Mouse (Mus musculus) layer of hippocampus, adult 8-10 months (tissue): ENCODE results near the gene Vwa8. TPM values are rescaled to one million over a fixed set of nuclear protein-coding genes. Genes with fewer than 3 reads are reported as not detected.
A peak's percentile ranks its signal among the peaks of the same experiment; 100 is the strongest.

Experiments
- DNase-seq, 2 experiments: peaks; one replicate each; pipeline ENCODE4 v3.0.0; 2022; ENCODE audit warnings: low spot score in 2 of 2
- total RNA-seq, 4 experiments: library from RNA; stranded (reverse); gene quantifications; 2 replicates each; pipeline ENCODE4 v1.2.4; 2022

Vwa8 gene
- total RNA-seq, 4 experiments from 2014 or later = 30.4 to 39.6 (median 34.1) TPM

- no peak for DNase-seq
Observed at GRCm38 (mm10) chr14:79178247-79178646, 329.4 kb downstream of the Vwa8 start.

GRCm38 (mm10) chr14:79180078-79180730 lies 331.4 kb downstream of the Vwa8 start:
- DNase-seq = peak in 1 of 2 experiments; percentile 29

- peak; percentile 0 to 1 for DNase-seq
Observed at GRCm38 (mm10) chr14:79181748-79182147, 332.9 kb downstream of the Vwa8 start.

- DNase-seq = peak in 1 of 2 experiments; percentile 1
Observed at GRCm38 (mm10) chr14:79182801-79183200, 333.9 kb downstream of the Vwa8 start.

GRCm38 (mm10) chr14:79183261-79183660 lies 334.4 kb downstream of the Vwa8 start:
- DNase-seq = no peak

- DNase-seq = no peak
Observed at GRCm38 (mm10) chr14:79184071-79184470, 335.2 kb downstream of the Vwa8 start.

GRCm38 (mm10) chr14:79185018-79185685 lies 336.3 kb downstream of the Vwa8 start:
- DNase-seq = peak in 1 of 2 experiments; percentile 35

- DNase-seq = no peak
Observed at GRCm38 (mm10) chr14:79186976-79187375, 338.1 kb downstream of the Vwa8 start.

- DNase-seq = no peak
Observed at GRCm38 (mm10) chr14:79196711-79197110, 347.9 kb downstream of the Vwa8 start.

- DNase-seq = no peak
Observed at GRCm38 (mm10) chr14:79198066-79198465, 349.2 kb downstream of the Vwa8 start.

GRCm38 (mm10) chr14:79200133-79200891 lies 351.5 kb downstream of the Vwa8 start:
- peak; percentile 17 to 51 for DNase-seq

GRCm38 (mm10) chr14:79200892-79201285 lies 352.0 kb downstream of the Vwa8 start:
- no peak for DNase-seq

GRCm38 (mm10) chr14:79202722-79203362 lies 354.0 kb downstream of the Vwa8 start:
- peak; percentile 5 to 7 for DNase-seq

GRCm38 (mm10) chr14:79203496-79204158 lies 354.8 kb downstream of the Vwa8 start:
- DNase-seq = peak; percentile 37 to 68

GRCm38 (mm10) chr14:79204866-79205265 lies 356.0 kb downstream of the Vwa8 start:
- DNase-seq = peak in 1 of 2 experiments; percentile 1

- DNase-seq = peak; percentile 67 to 78
Observed at GRCm38 (mm10) chr14:79206210-79206609, 357.4 kb downstream of the Vwa8 start.

GRCm38 (mm10) chr14:79208468-79208867 lies 359.6 kb downstream of the Vwa8 start:
- DNase-seq = peak; percentile 4 to 26

- DNase-seq = no peak
Observed at GRCm38 (mm10) chr14:79209813-79210212, 361.0 kb downstream of the Vwa8 start.

GRCm38 (mm10) chr14:79212380-79212991 lies 363.6 kb downstream of the Vwa8 start:
- DNase-seq = no peak

- no peak for DNase-seq
Observed at GRCm38 (mm10) chr14:79214129-79214528, 365.3 kb downstream of the Vwa8 start.
